Mouse (Mus musculus) frontal cortex, postnatal 10 days (tissue): ENCODE measurements around the gene Irs1.
A peak's percentile ranks its signal among the peaks of the same experiment; 100 is the strongest.

ENCODE experiments used
- DNase-seq, 2 experiments: peaks; one replicate each; pipeline ENCODE4 v3.0.0; 2022; ENCODE audit warnings: low spot score in 2 of 2, mixed read lengths in 1 of 2

Gene Irs1

GRCm38 (mm10) chr1:82257457-82257856 is 33.8 kb downstream of the Irs1 start:
- no peak for DNase-seq

- no peak for DNase-seq
Observed at GRCm38 (mm10) chr1:82253789-82254445, 37.3 kb downstream of the Irs1 start.

DNA sequence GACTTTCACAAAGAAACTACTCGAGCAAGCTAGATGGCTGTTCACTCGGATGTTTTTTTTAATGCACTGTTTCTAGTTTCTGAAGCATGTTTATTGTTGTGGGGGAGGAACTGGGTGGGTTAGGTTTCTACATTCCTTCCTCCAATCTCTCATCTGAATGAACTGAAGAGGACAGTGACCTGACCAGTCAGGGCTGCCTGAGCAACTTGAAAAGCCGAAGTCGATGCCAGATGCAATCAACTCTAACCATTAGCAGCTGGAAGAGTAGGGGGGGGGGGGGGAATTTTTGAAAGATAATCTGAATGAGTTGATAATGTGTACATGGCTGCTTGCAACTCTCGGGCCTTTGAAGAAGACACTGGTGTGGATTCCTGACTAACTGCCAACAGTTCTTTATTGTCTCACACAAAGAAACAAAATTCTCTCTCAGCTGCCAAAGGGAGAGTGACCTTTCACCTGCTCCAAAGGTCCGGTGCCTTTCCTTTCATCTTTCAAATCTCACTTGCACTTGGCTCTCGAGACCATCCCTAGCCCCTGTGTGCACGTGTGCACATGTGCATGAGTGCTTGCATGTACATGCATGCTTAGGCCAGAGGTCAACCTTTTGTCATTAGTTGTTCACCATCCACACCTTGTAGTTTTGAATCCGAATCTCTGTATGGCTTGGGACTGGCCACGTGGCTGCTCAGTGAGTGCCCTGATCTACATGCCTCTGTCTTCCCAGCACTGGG is 43.8 kb downstream of the Irs1 start:
- DNase-seq: no peak

DNA sequence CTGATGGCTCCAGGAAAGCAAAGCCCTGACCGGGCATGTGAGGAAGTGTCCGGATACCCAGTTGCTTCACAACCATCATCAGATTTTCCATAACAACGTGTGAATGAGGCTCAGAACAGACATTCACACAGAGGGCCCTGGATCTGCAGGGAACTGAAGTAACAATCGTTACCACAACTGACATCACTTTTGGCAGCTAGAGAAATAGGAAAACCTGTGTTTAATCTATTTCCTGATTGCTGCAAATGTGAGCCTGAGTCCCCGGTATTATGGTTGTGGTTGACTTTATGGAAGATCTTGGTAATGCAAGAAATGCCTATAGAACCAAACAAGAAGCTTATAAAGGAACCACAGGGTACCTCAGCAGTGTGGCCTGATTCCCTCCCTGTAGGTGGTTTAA is 46.2 kb downstream of the Irs1 start:
- DNase-seq: no peak

DNA sequence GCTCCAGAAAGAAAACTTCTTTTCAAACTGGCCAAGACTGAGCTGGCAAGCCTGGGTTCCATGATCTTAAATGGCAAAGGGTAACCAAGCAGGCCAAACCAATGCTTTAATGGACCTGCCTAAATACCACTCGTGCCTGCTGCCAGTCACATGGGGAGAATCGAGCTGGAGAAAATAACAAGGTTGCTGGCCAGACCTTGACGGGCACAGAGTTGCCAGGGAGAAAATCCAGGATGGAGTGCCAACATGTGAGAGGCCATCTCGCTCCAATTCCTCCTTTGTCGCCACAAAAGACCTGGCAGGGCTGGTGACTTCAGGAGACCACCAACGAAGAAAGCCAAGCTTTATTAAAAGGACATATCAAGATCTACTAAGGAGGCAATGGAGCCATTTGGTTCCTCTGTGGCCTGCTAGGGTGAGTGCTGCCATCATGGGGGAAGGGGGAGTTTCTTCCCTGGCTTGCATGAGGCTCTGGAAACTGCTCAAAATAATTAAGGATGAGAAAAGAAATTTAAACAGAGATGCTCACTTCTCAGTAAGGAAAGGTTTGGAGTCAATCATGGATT is 47.9 kb downstream of the Irs1 start:
- DNase-seq: no peak

DNA sequence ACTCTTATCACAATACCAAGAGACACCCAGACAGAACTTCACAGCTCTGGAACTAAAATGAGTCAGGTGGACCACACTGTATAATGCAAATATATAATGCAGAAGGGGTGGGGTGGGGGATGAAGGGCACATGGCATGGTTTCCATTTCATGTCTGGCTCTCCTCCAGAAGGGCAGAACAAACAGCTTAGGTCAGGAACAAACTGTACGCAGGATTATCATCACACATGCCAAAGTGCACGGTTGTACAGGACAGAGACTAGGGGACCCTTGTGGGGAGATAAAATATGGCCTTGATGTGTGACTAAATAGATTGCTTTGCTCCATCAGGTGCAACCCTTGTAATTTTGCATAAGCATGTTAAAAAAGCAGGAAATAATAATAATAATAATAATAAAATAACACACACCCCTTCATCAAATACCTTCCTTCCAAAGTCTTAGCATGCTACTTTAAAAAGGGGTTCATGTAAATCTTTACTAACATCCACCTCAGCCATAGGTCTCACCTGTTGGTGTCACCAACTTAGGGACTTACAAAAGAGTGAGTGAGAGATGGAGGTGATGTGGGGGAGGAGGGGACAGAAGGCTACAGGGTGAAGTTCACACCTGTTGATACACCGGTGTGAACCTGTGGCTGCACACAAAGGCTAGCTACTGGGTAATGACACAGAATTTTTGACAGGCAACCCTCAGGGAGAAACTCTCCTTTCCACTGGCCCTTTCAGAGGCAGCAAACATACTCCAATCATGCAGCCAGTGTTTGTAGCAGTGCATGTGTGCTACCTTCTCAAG is 51.6 kb downstream of the Irs1 start:
- DNase-seq: no peak

DNA sequence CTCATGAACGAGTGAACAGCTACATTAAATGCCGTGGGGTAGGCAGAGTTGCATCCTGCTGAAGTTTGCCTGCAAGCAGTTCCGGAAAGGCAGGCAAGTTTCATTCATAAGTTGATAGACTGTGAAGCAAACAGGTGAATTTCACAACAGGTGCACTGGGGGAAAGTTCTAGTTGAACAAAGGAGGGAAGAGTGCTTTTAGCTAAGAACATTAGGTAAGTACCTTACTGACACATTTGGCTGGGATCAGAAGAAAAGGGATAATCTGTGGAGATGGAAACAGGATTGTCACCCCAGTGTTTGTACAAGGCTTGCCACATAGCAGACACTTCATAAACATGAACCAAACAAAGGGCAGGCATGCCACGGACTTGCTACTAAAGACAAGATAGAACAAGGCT is 53.0 kb downstream of the Irs1 start:
- no peak for DNase-seq

- no peak for DNase-seq
Observed at GRCm38 (mm10) chr1:82235455-82236104, 55.6 kb downstream of the Irs1 start.

- DNase-seq: no peak
Observed at GRCm38 (mm10) chr1:82234616-82235015, 56.6 kb downstream of the Irs1 start.

DNA sequence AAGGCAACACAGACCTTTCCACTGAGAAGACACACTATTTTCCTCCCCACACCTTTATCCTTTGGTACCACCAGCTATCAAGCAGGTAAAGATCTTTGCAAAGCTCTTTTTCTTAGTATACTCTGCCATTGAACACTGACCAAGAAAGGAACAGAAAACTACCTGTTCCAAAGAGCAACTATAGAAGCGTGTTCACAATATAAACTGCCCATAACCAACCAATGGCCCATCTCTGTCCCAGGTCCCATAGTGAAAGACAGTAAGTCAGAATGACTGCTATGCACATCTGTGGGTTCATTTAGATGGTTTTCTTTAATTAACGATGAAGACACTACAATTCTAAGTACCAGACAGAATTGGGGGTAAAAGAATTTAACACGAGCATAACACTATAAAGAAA is 58.4 kb downstream of the Irs1 start, which contains the start of gene Gm9747:
Gm9747 (plus strand) TSS at position 301 of the 400 bp plus-strand sequence.
- no peak for DNase-seq

- DNase-seq: no peak
Observed at GRCm38 (mm10) chr1:82228841-82229240, 62.4 kb downstream of the Irs1 start.

GRCm38 (mm10) chr1:82223042-82223795 is 68.0 kb downstream of the Irs1 start:
- DNase-seq: no peak

DNA sequence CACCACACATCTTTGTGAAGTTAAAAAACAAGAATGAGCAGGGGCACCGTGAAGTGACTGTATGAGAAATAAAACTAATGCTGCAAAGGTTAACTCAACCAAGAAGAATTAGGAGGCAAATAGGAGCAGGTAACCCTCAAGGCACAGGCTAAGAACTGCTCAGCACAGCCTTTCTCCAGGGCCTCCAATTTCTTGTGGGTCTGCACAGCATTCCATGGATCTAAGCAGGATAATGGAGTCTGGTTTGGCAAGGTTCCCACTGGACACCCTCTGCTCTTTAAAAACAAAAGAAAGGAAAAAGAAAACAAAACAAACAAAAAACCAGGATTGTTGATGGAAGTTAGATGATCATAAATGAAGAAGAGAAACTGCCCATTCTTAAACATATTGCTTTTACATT is 69.8 kb downstream of the Irs1 start:
- DNase-seq: no peak

GRCm38 (mm10) chr1:82220673-82221396 is 70.4 kb downstream of the Irs1 start:
- no peak for DNase-seq

- no peak for DNase-seq
Observed at GRCm38 (mm10) chr1:82207511-82207910, 83.7 kb downstream of the Irs1 start.

DNA sequence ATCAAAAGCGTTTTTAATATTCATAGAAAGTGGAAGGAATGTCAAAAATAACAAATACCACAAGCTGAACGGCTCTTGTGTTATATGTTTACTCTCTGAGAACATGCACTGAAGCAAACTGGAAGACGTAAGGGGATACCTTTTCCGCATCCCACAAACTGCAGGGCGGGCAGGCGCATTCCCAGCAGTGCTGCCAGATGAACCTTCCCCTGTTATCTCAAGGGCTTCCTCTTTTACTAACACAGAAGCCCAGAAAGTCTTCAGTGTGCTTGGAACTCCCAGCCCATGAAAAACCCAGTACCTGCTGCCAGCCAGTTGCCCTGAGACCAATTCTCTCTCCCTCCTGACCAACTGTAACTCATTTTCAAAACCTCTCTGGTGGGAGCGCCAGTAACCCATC is 90.6 kb downstream of the Irs1 start:
- DNase-seq: no peak

DNA sequence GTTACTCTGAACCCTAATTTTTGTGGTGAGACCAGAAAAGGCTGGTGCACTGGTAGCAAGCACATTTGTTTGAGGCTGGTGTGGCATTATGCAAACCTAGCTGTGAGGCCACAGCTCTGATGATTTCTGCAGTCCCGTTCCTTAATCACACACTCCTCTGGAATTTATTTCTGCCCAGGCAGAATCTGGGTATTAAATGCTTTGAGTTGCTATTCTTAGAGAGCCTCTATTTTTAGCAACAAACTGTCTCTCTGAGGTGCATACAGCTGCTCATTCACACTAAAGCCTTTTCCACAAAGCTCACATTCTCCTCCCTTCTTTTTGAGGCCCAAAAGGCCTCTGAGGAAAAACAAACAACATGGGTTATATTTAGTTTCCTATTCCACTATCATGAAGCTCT is 91.3 kb downstream of the Irs1 start:
- no peak for DNase-seq

GRCm38 (mm10) chr1:82191579-82191978 is 99.6 kb downstream of the Irs1 start:
- no peak for DNase-seq

- peak; percentile 40 to 62 for DNase-seq
Observed at GRCm38 (mm10) chr1:82189516-82189915, 101.7 kb downstream of the Irs1 start.

DNA sequence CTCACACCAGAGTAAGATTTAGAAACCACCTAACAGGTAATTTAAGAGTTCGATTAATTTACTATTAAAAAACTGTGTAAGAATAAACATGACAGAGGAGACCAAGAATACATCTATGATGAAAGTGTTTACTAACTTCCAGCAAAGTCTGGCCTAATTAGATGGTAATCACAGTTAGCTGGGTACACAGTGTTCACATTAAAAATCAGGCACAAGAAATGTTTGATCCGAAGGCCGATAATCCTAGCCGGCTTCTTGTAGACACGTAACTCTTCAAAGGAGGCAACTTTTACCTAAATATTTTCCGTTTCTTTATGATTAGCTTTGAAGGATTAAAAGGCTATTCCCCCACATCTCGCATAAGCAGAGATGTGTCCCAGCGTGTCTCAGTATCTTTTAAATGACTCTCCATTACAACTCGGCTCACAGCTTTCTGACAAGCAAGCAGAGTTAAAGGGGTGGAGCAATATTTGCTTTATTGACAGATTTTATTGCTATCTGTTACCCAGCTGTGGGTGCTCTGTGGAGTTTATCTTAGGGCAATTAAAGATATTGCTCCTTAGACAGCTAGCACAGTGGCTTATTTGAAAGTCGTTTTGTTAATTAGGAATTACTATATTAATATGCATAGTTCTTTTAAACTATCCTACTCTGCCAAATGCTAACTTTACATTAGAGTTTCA is 102.5 kb downstream of the Irs1 start:
- no peak for DNase-seq
